Mouse (Mus musculus) liver, adult 2 months (tissue): ENCODE measurements around the gene Map3k7cl.

Experiments used
- CTCF ChIP-seq: fragments of 200-500 bp; IDR thresholded peaks from 2 replicates; pipeline ENCODE4 v1.5.1; 2011; ENCODE audit warnings: low read depth, low read length, control low read depth
- POLR2A ChIP-seq: fragments of 200-500 bp; IDR thresholded peaks from 2 replicates; pipeline ENCODE4 v1.6.1; 2011; ENCODE audit warnings: low read length, control low read depth; ENCODE audit not compliant: insufficient read depth; ENCODE audit errors: extremely low read depth

DNA sequence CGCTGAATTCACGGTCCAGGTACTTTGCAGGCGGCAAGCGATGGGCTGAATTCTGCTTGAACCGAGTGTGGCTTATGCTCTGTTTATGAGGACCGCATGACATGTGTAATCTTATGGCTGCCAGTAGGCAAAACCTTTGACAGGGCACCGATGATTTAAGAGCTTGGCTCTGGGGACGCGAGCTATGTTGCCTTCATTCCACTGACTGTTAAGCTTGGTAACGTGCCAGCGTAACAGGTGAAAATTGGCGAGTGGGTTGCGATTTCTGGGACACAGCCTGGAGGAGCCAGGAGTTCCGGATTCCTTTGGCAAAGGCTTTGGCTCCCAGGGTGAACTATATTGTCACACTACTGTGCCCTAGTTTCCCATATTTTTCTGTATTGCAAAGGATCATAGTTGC lies 26.3 kb downstream of the Map3k7cl start:
- TF ChIP-seq CTCF (no peak), POLR2A (no peak)
